Mouse (Mus musculus): ENCODE data around the gene Scn5a. TPM values are rescaled to one million over a fixed set of nuclear protein-coding genes. Genes with fewer than 3 reads are reported as not detected.

Gene Scn5a
- total RNA-seq, 1 experiment from 2014 or later: not detected

DNA sequence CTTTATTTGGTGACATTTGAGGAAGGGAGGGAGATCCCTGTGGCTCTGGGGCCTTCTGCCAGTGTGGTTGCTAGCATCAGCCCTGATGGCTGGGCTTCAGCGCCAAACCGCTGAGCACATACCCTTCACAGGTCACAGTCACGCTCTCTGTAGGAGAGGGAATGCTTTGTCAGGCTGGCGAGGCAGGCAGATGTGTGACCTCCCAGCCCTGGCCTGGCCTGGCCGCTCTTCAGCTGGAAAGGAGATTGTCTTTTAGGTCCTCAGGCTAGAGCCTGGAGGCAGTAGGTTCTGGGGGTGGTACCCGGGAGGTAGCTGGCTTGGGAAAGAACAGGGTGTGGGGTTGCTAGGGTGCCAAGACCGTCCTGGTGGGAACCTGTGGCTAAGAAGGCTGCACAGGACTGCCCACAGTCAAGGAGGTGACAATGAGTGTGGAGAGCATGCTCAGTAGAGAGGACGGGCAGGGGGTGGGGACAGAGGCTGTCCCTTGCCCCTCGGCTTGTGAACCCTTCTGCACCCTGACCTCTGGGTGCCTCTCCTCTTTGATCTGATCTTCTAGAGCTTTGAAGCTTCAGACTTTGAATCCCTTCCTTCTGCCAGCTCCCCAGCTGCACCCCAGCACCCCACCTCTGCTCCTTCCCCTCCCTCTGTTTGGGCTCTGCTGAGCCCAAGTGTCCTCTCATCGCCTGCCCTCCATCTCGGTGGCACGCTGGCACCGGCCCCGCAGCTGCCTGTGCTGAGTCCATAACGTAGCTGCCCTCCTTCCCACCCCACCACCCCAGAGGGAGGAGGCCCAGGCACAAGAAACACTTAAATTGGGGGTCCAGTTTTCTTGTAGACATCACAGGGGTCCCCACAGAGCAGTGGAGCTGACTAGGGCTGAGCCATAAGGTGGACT lies 103.9 kb downstream of the Scn5a start:
- ATAC-seq (replicated peaks; ENCODE audit: insufficient number of reproducible peaks, low FRiP score, low TSS enrichment, poor library complexity, severe bottlenecking): no peak

DNA sequence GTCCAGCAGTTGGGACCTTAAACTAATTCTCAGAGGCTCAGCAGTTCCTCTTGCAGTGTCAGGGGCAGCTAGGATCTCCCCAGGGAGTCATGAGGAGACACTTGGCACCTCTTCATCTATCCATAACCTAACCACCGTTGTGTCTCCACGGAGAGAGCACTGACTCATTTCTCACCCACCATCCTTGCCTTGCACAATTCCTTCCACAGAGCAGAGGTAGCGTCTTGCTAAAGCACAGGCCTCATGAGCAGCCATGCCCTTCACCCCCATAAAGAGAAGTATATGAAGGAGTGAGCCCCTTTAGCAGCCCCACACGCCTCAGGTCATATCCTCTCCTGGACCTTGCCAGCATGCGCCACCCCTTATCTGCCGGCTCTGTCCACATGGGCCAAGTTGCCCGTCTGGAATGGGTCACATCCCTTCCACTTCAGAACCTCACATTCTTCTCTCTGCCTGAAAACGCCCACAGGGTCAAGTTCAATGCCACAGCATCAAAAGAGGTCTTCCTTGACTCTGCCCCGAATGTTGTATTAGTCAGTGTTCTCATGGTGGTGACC lies 105.1 kb downstream of the Scn5a start:
- no peak for ATAC-seq (replicated peaks; ENCODE audit: insufficient number of reproducible peaks, low FRiP score, low TSS enrichment, poor library complexity, severe bottlenecking)

GRCm38 (mm10) chr9:119473011-119473410 lies 105.8 kb downstream of the Scn5a start:
- no peak for ATAC-seq (replicated peaks; ENCODE audit: insufficient number of reproducible peaks, low FRiP score, low TSS enrichment, poor library complexity, severe bottlenecking)

- no peak for ATAC-seq (replicated peaks; ENCODE audit: insufficient number of reproducible peaks, low FRiP score, low TSS enrichment, poor library complexity, severe bottlenecking)
Measured at GRCm38 (mm10) chr9:119472412-119472918, 106.4 kb downstream of the Scn5a start.

GRCm38 (mm10) chr9:119469691-119470353 lies 109.0 kb downstream of the Scn5a start:
- ATAC-seq (replicated peaks; ENCODE audit: insufficient number of reproducible peaks, low FRiP score, low TSS enrichment, poor library complexity, severe bottlenecking): no peak

GRCm38 (mm10) chr9:119465595-119465994 lies 113.2 kb downstream of the Scn5a start:
- ATAC-seq (replicated peaks; ENCODE audit: insufficient number of reproducible peaks, low FRiP score, low TSS enrichment, poor library complexity, severe bottlenecking): no peak

DNA sequence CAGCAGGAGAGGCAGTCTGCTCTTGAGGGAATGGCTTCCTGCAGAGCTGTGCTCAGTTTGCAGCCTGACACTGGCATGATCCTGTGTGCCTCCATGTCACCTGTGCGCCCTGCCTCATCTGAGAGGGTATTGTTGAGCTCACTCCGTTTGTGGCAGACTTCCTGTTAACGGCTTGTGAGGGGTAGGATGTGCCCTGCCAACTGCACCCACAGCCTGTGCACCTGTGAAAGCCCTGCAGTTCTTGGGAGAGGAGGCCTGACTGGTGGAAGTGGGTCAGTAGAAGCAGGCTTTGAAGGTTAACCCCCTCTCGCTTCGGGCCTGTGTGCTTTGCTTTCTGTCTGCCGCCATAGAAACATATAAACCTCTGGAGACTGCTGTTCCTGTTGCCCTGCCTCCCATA lies 113.8 kb downstream of the Scn5a start:
- no peak for ATAC-seq (replicated peaks; ENCODE audit: insufficient number of reproducible peaks, low FRiP score, low TSS enrichment, poor library complexity, severe bottlenecking)

- ATAC-seq (replicated peaks; ENCODE audit: insufficient number of reproducible peaks, low FRiP score, low TSS enrichment, poor library complexity, severe bottlenecking): no peak
Measured at GRCm38 (mm10) chr9:119460410-119460809, 118.4 kb downstream of the Scn5a start.

- ATAC-seq (replicated peaks; ENCODE audit: insufficient number of reproducible peaks, low FRiP score, low TSS enrichment, poor library complexity, severe bottlenecking): no peak
Measured at GRCm38 (mm10) chr9:119457122-119457521, 121.7 kb downstream of the Scn5a start.

- ATAC-seq (replicated peaks; ENCODE audit: insufficient number of reproducible peaks, low FRiP score, low TSS enrichment, poor library complexity, severe bottlenecking): no peak
Measured at GRCm38 (mm10) chr9:119455967-119456366, 122.8 kb downstream of the Scn5a start.

- ATAC-seq (replicated peaks; ENCODE audit: insufficient number of reproducible peaks, low FRiP score, low TSS enrichment, poor library complexity, severe bottlenecking): peak; percentile 40; the same call in 1 of the 2 replicates
Measured at GRCm38 (mm10) chr9:119445737-119446136, 133.1 kb downstream of the Scn5a start.

DNA sequence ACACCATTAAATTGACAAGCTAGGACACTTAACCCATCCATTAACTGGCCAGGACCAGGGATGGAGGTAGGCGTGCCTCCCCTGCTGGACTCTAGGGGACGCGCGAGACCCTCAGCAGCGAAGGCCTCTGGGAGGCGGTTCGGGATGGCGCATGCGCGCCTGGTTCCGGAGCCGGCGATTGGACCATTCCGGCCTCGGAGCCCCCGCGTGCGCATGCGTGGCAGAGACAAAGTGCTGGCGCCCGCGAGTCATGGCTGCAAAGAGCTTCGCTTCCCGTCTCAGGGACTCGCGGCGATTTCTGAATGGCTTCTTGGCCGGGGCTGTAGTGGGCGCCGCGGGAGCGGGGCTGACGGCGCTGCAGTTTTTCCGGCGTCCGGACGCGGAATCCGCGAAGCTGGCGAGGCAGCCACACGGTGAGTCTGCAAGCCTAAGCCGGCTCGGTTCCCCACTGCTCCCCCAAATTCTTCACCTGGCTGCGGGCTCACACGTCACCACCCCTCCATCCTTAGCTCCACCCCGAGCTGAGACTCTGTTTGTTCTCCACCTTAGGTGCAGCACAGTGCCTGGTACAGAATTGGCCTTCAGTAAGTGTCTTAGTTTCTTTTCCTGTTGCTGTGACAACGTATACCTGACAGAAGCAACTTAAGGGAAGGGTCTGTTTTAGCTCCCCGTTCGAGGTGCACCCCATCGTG lies 133.9 kb downstream of the Scn5a start, which contains the start of gene Exog:
TSS of gene Exog (plus strand) at position 206 of the 692 bp plus-strand sequence.
- ATAC-seq (replicated peaks; ENCODE audit: insufficient number of reproducible peaks, low FRiP score, low TSS enrichment, poor library complexity, severe bottlenecking): peak; percentile 76

GRCm38 (mm10) chr9:119438498-119439000 lies 140.3 kb downstream of the Scn5a start:
- no peak for ATAC-seq (replicated peaks; ENCODE audit: insufficient number of reproducible peaks, low FRiP score, low TSS enrichment, poor library complexity, severe bottlenecking)

DNA sequence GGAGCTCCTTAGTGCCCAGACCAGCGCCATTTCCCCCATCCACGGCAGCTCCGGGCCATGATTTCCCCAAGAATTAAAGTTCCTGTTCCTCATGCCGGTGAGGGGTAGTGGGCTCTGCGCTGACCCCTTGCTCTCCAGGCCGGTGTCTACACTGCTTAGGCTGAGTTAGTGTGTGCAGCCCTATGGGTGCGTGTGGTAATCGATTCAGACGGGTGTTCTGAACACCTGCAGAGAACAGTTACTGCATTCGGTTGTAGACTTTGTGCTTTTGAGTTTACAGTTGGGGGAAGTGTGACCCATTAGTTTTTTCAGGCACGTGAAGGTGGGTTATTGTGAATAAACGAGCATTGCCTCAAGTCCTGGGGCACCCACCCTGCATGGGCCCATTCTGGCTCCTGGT lies 140.8 kb downstream of the Scn5a start:
- no peak for ATAC-seq (replicated peaks; ENCODE audit: insufficient number of reproducible peaks, low FRiP score, low TSS enrichment, poor library complexity, severe bottlenecking)

DNA sequence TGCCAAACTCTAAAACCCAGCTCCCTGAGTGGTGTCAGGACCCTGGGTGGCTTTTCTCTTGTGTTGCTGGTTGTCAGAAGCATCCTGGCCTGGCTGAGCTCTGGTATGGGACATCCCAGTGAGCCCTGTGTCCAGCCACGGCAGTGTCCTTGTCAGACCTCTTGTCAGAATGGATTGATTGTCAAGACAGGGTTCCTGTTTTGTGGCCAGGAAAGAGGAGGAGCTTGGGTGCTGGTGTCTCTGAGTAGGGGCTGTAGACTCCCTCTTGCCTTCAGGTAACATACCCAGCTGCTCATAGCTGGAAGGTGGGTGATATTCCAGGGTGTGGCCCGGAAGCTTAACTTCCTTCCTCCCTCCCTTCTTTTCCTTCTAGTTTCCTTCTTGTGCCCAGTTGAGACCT lies 143.0 kb downstream of the Scn5a start:
- peak; percentile 10; the same call in 1 of the 2 replicates for ATAC-seq (replicated peaks; ENCODE audit: insufficient number of reproducible peaks, low FRiP score, low TSS enrichment, poor library complexity, severe bottlenecking)

Data from monocyte, adult 5-6 weeks (primary cell).